ENCODE assay signal across 13 mouse cellular contexts in genomic region chr7:29059445-29059844, GRCm38 (mm10).
"Had no signal": no experiment of that assay in that cellular context is flagged by ENCODE, and none has a peak within 500 bp of the region (broad histone marks: within the 10 kb centered on the region; RNA-seq: fewer than 3 reads in every experiment).

No protein-coding gene starts in this region.

- H3K4me2 ChIP-seq: intestine, embryonic 15.5 days; limb, embryonic 12.5 days; liver, embryonic 13.5 days; midbrain, embryonic 11.5 days; neural tube, embryonic 13.5 days had no signal

- H3K27ac ChIP-seq: intestine, embryonic 15.5 days; limb, embryonic 12.5 days; liver, embryonic 13.5 days; neural tube, embryonic 13.5 days; stomach, postnatal 0 days had no signal

- H3K4me3 ChIP-seq: intestine, embryonic 15.5 days; limb, embryonic 12.5 days; liver, embryonic 13.5 days; neural tube, embryonic 13.5 days had no signal

- H3K4me1 ChIP-seq: intestine, embryonic 15.5 days; limb, embryonic 12.5 days; liver, embryonic 13.5 days had no signal

- H3K9ac ChIP-seq: intestine, embryonic 15.5 days; limb, embryonic 12.5 days; liver, embryonic 13.5 days; liver, postnatal 0 days; neural tube, embryonic 13.5 days had no signal

- H3K9me3 ChIP-seq: intestine, embryonic 15.5 days; limb, embryonic 12.5 days; liver, embryonic 13.5 days; neural tube, embryonic 13.5 days had no signal

- DNase-seq: kidney, adult 18-20 months; kidney, postnatal 14 days; layer of hippocampus, postnatal 36 days; liver; liver, embryonic 13.5 days; liver, postnatal 0 days; right cerebral cortex, postnatal 14 days; thymus, postnatal 4 days had no signal

- H3K36me3 ChIP-seq: intestine, embryonic 15.5 days; liver, embryonic 13.5 days; neural tube, embryonic 13.5 days had no signal

- ATAC-seq: intestine, embryonic 15.5 days; liver, postnatal 0 days had no signal
